12 mouse cellular contexts compared by ENCODE assay signal in the genomic region with DNA sequence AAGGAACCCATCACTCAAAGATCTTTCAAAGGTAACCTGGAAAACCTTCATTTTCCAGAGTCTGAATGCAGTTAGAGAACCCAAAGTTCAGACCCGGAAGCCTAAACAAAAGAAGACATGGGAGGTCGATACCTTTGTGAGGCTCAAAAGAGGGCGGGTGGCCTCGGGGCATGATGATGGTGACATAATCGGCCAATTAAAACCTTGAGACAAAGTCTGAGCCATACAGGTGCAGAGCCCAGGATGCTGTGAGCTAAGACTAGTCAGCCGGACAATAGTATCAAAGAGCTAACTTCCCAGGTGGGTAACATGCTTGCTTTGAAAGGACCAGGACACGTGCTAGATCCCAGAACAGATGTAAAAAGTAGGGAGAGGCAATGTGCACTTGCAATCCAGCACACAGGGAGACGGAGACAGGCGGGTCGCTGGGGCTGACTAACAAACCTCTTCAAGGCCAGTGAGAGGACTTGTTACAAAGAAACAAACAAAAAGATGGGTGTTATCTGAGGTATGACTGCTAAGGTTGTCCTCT. TPM values are rescaled to one million over a fixed set of nuclear protein-coding genes. Genes with fewer than 3 reads are reported as not detected.
DNase-seq lines count a peak whose midpoint lies in the region; ATAC-seq and TF ChIP-seq lines count a peak whose summit lies in the region.
"Had no signal": no experiment of that assay in that cellular context is flagged by ENCODE, and none has a peak within 500 bp of the region (broad histone marks: within the 10 kb centered on the region; RNA-seq: fewer than 3 reads in every experiment).

No protein-coding gene starts in this region.

- H3K4me2 ChIP-seq in midbrain, embryonic 11.5 days = no peak overlapping the region
- no peak overlapping the region for H3K4me2 ChIP-seq in midbrain, embryonic 14.5 days (ENCODE audit: low read length)
- peak overlapping the region; percentile 1; the same call in 1 of the 2 replicates for H3K4me2 ChIP-seq in liver, embryonic 15.5 days
- H3K4me2 ChIP-seq: hindbrain, embryonic 15.5 days; kidney, embryonic 15.5 days; limb, embryonic 12.5 days had no signal

- no peak overlapping the region for H3K9ac ChIP-seq in midbrain, embryonic 11.5 days (ENCODE audit: low read length)
- no peak overlapping the region for H3K9ac ChIP-seq in midbrain, embryonic 14.5 days (replicated peaks; ENCODE audit: low read length)
- no peak overlapping the region for H3K9ac ChIP-seq in liver, embryonic 15.5 days
- H3K9ac ChIP-seq: hindbrain, embryonic 15.5 days; kidney, embryonic 15.5 days; limb, embryonic 12.5 days had no signal

- DNase-seq in midbrain, embryonic 11.5 days (ENCODE audit: low spot score, missing footprints) = peak; percentile 53
- no peak for DNase-seq in midbrain, embryonic 14.5 days
- peak; percentile 14 for DNase-seq in WW6 (ENCODE audit: low read depth, low spot score)
- no peak for DNase-seq in right cerebral cortex, adult 2 months (ENCODE audit: low spot score in 2 of 2)
- no peak for DNase-seq in right cerebral cortex, postnatal 4 days
- DNase-seq: adrenal gland, adult 2 months; gastrocnemius, postnatal 14 days had no signal

- no peaks in the 10 kb centered on the region for H3K36me3 ChIP-seq in midbrain, embryonic 11.5 days (ENCODE audit: control insufficient read depth, insufficient read depth, low read length)
- no peaks in the 10 kb centered on the region for H3K36me3 ChIP-seq in midbrain, embryonic 14.5 days (ENCODE audit: control insufficient read depth, insufficient read depth, low read length)
- H3K36me3 ChIP-seq in E14TG2a.4 (ENCODE audit: insufficient read depth, low read length) = no peaks in the 10 kb centered on the region
- no peaks in the 10 kb centered on the region for H3K36me3 ChIP-seq in liver, embryonic 15.5 days (replicated peaks)
- H3K36me3 ChIP-seq: hindbrain, embryonic 15.5 days; kidney, embryonic 15.5 days; limb, embryonic 12.5 days had no signal

- H3K4me3 ChIP-seq in midbrain, embryonic 11.5 days (ENCODE audit: low read depth, low read length) = no peak overlapping the region
- H3K4me3 ChIP-seq in midbrain, embryonic 14.5 days (replicated peaks; ENCODE audit: low read depth, low read length) = no peak overlapping the region
- H3K4me3 ChIP-seq in E14TG2a.4 (replicated peaks; ENCODE audit: low read length) = peak overlapping the region; percentile 45
- H3K4me3 ChIP-seq in liver, embryonic 15.5 days (replicated peaks) = no peak overlapping the region
- H3K4me3 ChIP-seq: hindbrain, embryonic 15.5 days; kidney, embryonic 15.5 days; limb, embryonic 12.5 days had no signal

- H3K4me1 ChIP-seq in midbrain, embryonic 11.5 days (ENCODE audit: control insufficient read depth, insufficient read depth, low read length) = no peaks in the 10 kb centered on the region
- peaks cover 12% of the 10 kb centered on the region; the same call in 1 of the 2 replicates for H3K4me1 ChIP-seq in midbrain, embryonic 14.5 days (ENCODE audit: control insufficient read depth, insufficient read depth, low read length)
- peaks cover 22% of the 10 kb centered on the region for H3K4me1 ChIP-seq in E14TG2a.4 (replicated peaks; ENCODE audit: low read depth, low read length)
- peaks cover 17% of the 10 kb centered on the region for H3K4me1 ChIP-seq in liver, embryonic 15.5 days (replicated peaks)

- 73% methylated on average over 10 of the region's 10 CpGs for WGBS in midbrain, embryonic 11.5 days
- 76% methylated on average over 10 of the region's 10 CpGs for WGBS in midbrain, embryonic 14.5 days
- WGBS in liver, embryonic 15.5 days (ENCODE audit: insufficient replicate concordance) = 65% methylated on average over 10 of the region's 10 CpGs

- H3K9me3 ChIP-seq in midbrain, embryonic 11.5 days (ENCODE audit: control insufficient read depth, low read length) = no peaks in the 10 kb centered on the region
- no peaks in the 10 kb centered on the region for H3K9me3 ChIP-seq in midbrain, embryonic 14.5 days (ENCODE audit: control insufficient read depth, low read length)
- no peaks in the 10 kb centered on the region for H3K9me3 ChIP-seq in E14TG2a.4 (ENCODE audit: low read length)
- no peaks in the 10 kb centered on the region for H3K9me3 ChIP-seq in liver, embryonic 15.5 days (replicated peaks)
- H3K9me3 ChIP-seq: hindbrain, embryonic 15.5 days; kidney, embryonic 15.5 days; limb, embryonic 12.5 days had no signal

- H3K27me3 ChIP-seq in midbrain, embryonic 11.5 days (ENCODE audit: control insufficient read depth, insufficient read depth, low read length) = no peaks in the 10 kb centered on the region
- no peaks in the 10 kb centered on the region for H3K27me3 ChIP-seq in midbrain, embryonic 14.5 days (ENCODE audit: control insufficient read depth, insufficient read depth, low read length)
- H3K27me3 ChIP-seq in E14TG2a.4 (ENCODE audit: insufficient read depth, low read length) = 0 out of 2 replicates have a peak, but pooled peaks cover 4% of the 10 kb centered on the region
- H3K27me3 ChIP-seq in liver, embryonic 15.5 days = no peaks in the 10 kb centered on the region
- H3K27me3 ChIP-seq: hindbrain, embryonic 15.5 days; kidney, embryonic 15.5 days; limb, embryonic 12.5 days had no signal

- no peak for ATAC-seq in midbrain, embryonic 11.5 days (ENCODE audit: low FRiP score)
- ATAC-seq in midbrain, embryonic 14.5 days (ENCODE audit: low FRiP score, low TSS enrichment) = no peak
- no peak for ATAC-seq in liver, embryonic 15.5 days (ENCODE audit: insufficient read depth)

- H3K27ac ChIP-seq in midbrain, embryonic 11.5 days (ENCODE audit: low read depth, low read length) = no peak overlapping the region
- H3K27ac ChIP-seq in midbrain, embryonic 14.5 days (replicated peaks; ENCODE audit: low read depth, low read length) = no peak overlapping the region
- no peak overlapping the region for H3K27ac ChIP-seq in liver, embryonic 15.5 days (replicated peaks)
- H3K27ac ChIP-seq: kidney, embryonic 15.5 days; limb, embryonic 12.5 days had no signal

- no peak for TF ChIP-seq CTCF in E14TG2a.4 (conservative IDR thresholded peaks at IDR 0.05; ENCODE audit: low read length)

RNA-seq across cellular contexts. Expression of gene St6galnac5, which starts 52.7 kb away (rescaled TPM):
- 2.2 and 2.3 TPM in 2 replicates for polyA plus RNA-seq in midbrain, embryonic 11.5 days (2014; fragmentation: Nextera tagmentation; extraction: Ambion mirVana)
- 20.6 and 25.7 TPM in 2 replicates for polyA plus RNA-seq in midbrain, embryonic 14.5 days (2014; fragmentation: Nextera tagmentation; extraction: Ambion mirVana)
- polyA plus RNA-seq in liver, embryonic 15.5 days (2015; fragmentation: Nextera tagmentation; extraction: Ambion mirVana) = 0.02 and 0.03 TPM in 2 replicates

Comparison
In these comparisons a context has a peak if more than half of its experiments do, and no peak if none do; other contexts are left out.
1. DNase-seq: peak in midbrain, embryonic 11.5 days (single experiment) and WW6 (single experiment); none in midbrain, embryonic 14.5 days (single experiment), right cerebral cortex, adult 2 months (0 of 2) and right cerebral cortex, postnatal 4 days (single experiment).